Mouse (Mus musculus): Measurements from ENCODE around the gene Accs.

Gene Accs

GRCm38 (mm10) chr2:93858845-93859244 lies 9.1 kb upstream of the Accs start:
- in situ Hi-C loops (cut with MseI, MboI) = no loop called here

- in situ Hi-C loops (cut with MseI, MboI) = no loop called here
Observed at GRCm38 (mm10) chr2:93851303-93851702, 1.6 kb upstream of the Accs start.

DNA sequence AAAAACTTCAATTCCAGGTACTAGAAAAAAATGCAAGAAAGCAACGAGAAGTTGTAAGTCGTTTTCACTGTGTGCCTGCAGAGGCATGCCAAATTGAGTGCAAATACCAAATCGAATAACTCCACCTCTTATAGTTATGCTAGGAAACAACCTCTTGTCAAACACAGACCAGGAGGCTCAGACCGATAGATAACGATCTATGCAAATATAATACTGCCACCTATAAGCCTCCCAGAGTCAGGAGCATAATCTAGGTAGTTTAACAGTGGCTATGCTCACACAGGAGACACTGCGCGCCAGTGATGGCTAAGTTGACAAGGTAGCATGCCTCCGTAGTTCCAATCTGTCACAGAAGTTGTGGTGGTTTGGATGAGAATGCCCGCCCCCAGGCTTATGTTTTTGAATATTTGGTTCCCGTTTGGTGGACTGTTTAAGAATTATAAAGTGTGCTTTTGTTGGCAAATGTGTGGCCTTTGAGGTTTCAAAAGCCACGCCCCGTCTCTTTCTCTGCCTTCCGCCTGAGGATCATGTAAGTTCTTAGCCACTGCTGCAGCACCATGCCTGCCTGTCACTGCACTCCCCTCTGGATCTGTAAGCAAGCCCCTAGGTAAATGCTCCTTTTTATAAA lies 688 bp upstream of the Accs start:
- in situ Hi-C loops (cut with MseI, MboI) = no loop called here

GRCm38 (mm10) chr2:93841349-93841748 lies 8.4 kb downstream of the Accs start:
- in situ Hi-C loops (cut with MseI, MboI) = no loop called here

- in situ Hi-C loops (cut with MseI, MboI) = no loop called here
Observed at GRCm38 (mm10) chr2:93840109-93840508, 9.6 kb downstream of the Accs start.

DNA sequence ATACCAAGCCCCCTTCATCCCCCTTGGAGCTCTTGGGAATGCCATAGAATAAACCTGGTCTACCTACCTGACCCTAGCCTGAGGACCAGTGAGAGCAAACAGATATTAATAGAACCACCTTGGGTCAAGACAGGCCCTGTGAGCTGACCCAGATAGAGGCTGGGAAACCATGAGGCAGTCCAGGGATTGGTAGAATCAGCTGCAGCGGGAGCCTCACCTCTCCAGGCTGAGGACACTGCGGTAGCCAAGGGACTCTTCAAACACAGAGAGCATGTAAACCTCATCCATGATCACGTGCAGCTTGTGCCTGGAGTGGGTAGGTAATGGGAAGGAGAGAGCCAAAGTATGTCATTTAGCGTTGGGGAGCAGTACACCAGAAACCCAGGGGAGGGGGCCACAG lies 10.8 kb downstream of the Accs start:
- in situ Hi-C loops (cut with MseI, MboI) = no loop called here

GRCm38 (mm10) chr2:93836232-93836785 lies 13.4 kb downstream of the Accs start:
- in situ Hi-C loops (cut with MseI, MboI) = no loop called here

GRCm38 (mm10) chr2:93835596-93835995 lies 14.1 kb downstream of the Accs start:
- in situ Hi-C loops (cut with MseI, MboI) = no loop called here

DNA sequence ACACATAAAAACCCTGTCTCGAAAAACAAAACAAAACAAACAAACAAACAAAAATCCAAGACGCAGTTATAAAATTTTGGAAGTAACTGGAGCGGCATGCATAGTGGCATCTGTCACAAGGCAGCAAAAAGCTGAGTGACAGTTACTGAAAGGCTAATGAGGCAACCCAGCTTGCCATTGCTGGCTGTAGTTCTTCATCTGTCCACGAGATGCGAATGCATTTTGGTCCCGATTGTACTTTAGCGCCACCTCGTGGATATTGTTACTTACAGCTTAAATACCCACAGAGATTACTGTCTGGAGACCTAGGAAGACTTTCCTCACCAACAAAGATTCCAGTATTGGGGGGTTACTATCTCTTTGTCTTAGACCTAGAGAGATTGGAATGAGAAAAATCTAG lies 26.2 kb downstream of the Accs start:
- in situ Hi-C loops (cut with MseI, MboI) = no loop called here

DNA sequence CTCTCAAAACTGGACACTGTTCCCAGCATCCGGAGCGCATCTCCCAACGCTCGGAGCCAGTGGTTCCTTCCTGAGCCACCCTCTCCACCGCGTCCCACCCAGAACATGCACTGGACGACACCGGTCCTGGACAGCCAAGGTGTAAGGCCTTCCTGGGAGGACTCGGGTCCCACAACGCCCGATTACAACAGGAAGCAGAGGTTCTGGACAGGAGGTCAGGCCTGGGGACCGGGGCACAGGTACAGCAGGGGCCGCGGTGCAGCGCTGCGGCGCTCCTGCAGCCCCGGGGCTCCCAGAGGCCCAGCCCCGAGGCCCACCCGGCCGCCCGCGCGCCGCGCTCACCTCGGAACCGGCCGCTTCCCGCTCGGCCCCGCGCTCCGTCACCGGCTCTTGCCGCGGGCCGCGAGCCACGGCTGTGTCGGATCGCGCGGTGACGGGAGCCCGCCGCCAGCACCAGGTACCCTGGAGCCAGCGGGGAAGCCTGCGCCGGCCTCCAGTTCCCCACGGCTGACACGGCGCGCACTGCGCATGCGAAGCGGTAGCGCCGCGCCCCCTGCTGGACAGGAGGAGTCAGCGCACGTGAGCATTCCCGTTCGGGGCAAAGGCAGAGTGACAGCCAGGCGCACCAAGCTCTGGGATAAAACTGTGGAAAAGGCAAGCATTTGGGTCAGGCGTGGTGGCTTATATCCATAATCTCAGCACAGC lies 27.5 kb downstream of the Accs start, which contains the start of gene Ext2:
Gene Ext2 (minus strand): TSS at position 524 of the 705 bp plus-strand sequence.
- in situ Hi-C loops (cut with MseI, MboI) = no loop called here

- in situ Hi-C loops (cut with MseI, MboI) = no loop called here
Observed at GRCm38 (mm10) chr2:93817791-93818190, 32.0 kb downstream of the Accs start.

DNA sequence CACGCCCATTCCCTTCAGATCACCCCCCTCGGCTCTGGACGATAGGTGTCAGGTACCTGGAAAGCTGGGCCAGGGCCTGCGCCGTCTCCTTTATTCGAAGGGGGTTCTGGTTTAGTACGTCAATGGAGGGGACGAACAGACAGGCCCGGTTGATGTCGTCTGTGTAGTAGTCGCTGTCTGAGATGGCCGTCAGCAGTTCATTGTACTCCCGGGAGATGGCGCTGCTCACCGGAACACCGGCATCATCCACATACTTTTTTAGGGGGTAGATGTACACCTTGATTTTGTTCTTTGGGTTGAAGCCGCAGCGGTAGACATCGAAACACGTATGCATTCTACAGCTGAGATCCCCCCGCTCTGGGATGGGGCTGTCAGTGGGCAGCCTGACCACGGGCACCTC lies 36.4 kb downstream of the Accs start:
- in situ Hi-C loops (cut with MseI, MboI) = no loop called here

DNA sequence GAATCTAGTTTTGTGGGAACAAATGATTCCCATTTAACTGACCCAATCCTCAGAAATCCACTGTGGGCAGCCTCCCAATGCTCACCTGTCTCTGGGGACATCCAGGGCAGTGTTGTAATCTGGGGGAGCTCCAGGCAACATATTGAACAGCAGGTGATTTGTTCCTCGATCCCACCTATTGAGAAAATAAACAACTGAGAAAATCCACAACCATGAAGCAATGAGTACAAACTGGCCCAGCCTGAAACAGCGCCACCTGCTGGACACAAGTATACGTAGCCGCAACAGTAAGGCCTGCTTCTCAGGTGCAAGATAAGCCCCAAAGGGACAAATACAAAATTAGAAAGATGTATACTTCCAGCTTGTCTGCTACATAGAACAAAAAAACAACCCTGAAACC lies 37.9 kb downstream of the Accs start:
- in situ Hi-C loops (cut with MseI, MboI) = no loop called here

GRCm38 (mm10) chr2:93809931-93810330 lies 39.8 kb downstream of the Accs start:
- in situ Hi-C loops (cut with MseI, MboI) = no loop called here

DNA sequence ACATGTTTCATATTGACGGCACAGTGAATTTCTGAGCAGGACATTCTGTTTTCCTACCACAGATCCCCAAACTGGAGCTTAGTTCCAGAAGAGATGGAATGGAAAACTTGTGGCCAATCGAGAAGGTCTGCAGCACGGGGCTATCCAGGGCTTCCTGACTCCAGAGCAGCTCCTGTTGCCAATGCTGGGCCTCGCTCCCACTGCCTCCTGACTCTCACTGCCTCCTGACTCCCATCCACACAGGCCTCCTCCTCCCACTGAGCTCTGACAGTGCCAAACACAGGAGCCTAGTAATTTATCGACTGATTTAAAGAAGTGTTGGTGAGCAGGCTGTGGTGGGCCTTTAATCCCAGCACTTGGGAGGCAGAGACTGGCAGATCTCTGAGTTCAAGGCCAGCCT lies 41.7 kb downstream of the Accs start:
- in situ Hi-C loops (cut with MseI, MboI) = no loop called here

DNA sequence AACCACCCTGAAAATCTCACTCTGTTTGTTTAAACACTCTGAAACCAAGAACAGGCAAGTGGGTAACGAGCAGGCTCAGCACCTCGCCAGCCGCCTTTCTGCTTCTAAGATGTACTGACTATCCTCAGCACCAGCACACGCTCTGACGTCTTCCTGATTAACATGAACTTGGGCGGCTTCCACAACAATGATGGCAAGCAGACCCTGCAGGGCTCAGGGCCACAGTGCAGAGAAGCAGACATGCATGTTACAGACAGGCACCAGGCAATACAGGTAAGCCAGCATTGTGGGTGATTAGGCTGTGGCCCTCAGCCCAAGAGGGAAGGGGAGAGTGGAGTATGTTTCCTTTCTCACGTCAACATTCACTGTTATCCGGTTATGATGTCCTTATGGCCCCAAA lies 42.3 kb downstream of the Accs start:
- in situ Hi-C loops (cut with MseI, MboI) = no loop called here

GRCm38 (mm10) chr2:93806487-93807201 lies 43.1 kb downstream of the Accs start:
- in situ Hi-C loops (cut with MseI, MboI) = no loop called here

GRCm38 (mm10) chr2:93805523-93805922 lies 44.2 kb downstream of the Accs start:
- in situ Hi-C loops (cut with MseI, MboI) = no loop called here

DNA sequence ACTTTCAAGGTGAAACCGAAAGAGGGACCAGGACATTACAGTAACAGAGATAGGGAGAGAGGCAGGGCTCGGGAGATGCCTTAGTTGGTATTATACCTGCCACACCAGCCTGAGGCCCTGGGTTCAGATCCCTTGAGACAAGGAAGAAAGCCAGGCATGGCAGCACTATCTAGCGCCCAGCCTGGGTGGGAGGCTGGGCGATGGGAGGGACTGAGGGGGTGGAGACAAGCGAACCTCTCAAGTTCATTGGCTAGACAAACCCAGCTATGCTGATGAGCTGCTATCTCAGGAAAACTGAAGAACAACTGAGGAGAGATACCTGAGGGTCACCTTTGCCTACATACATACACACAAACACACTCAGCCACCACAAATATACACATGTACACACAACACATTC lies 44.7 kb downstream of the Accs start:
- in situ Hi-C loops (cut with MseI, MboI) = no loop called here

GRCm38 (mm10) chr2:93802947-93803346 lies 46.8 kb downstream of the Accs start:
- in situ Hi-C loops (cut with MseI, MboI) = no loop called here

DNA sequence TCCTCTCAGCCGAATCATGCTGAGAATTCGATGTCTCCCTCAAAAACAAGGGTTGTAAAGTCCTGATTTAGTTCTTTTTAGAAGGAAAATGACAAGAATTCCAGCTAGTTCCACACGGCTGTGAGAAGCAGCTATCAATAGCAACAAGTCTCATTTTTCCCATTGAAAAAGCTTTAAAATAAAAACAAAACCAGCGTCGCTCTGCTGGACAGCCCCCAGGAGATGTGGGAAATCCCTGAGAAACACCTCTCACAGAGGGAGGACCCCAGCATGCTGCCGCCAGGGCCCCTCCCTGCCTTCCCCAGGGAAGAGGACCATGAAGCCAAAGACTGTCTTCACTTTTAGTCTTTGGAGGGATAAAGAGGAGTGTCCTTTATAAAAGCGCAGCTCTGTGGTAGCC lies 48.6 kb downstream of the Accs start:
- in situ Hi-C loops (cut with MseI, MboI) = no loop called here

DNA sequence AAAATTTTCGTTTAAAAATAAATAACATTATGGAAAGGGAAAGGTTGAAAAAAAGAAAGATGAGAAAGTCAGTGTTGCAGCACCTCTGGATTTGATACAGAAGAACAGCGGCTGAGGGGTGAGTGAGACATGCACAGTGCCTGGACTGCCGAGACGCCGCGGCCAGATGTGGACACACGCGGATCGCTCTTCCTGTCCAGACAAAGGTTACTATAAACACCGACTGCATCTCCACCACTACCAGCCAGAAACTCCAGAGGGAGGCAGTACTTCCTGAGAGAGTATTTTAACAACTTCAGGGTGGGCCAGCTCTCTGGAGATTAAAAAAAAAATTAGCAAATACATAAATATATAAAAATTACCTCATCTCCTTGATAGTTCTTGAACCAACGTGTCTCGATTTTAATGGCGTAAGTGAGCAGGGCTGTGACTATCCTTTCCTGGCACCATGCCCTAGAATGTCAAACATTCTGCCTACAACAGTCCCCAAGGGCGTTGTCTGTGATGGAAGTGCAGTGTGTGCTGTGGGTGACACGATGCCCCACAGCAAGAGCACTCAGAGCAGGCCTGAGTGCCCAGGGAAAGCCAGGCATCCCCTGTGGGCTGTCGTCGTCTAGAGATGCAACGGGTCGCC lies 52.5 kb downstream of the Accs start:
- in situ Hi-C loops (cut with MseI, MboI) = loop anchor here in 1 of 2 experiments (10.0 kb wide), 1 partner anchor 322 kb away; no protein-coding TSS in a partner anchor

All from mouse trophoblast stem cell (cell line).